Mouse (Mus musculus) heart, postnatal 0 days (tissue): ENCODE measurements around the gene Cnih3.

Experiments
- CTCF ChIP-seq: IDR thresholded peaks from 2 replicates; pipeline ENCODE4 v1.5.1; 2016; ENCODE audit warnings: antibody characterized with exemption, control low read depth, low read depth
- EP300 ChIP-seq: IDR thresholded peaks from 2 replicates; pipeline ENCODE4 v1.6.1; 2016; ENCODE audit warnings: antibody characterized with exemption, low read depth

- TF ChIP-seq CTCF (no peak), EP300 (no peak)
Observed at GRCm38 (mm10) chr1:181435414-181435813, 83.0 kb downstream of the Cnih3 start.
